Mouse (Mus musculus): ENCODE results near the gene Apon.

GRCm38 (mm10) chr10:128212148-128212547, 41.7 kb upstream of the Apon start:
- TF ChIP-seq CTCF (IDR thresholded peaks at IDR 0.05; ENCODE audit: control insufficient read depth, insufficient read depth, insufficient replicate concordance, low read depth, low read length) (no peak), POLR2A (IDR thresholded peaks at IDR 0.05; ENCODE audit: control insufficient read depth, low read depth, low read length) (no peak)

Data from testis, adult 2 months (tissue).